Mouse (Mus musculus) CD8-positive naive resting alpha-beta T cell, adult 2 months (primary cell): Measurements from ENCODE around the gene Lypd4.
"Not testable (repeated sequence)": the region's sequence is repeated elsewhere in the genome, so short reads cannot be mapped to it uniquely, and the experiment has no call there.

Source experiments
- DNase-seq, 2 experiments: peaks; one replicate each; pipeline ENCODE4 v3.0.0; 2022; ENCODE audit warnings: low read depth in 2 of 2, low spot score in 2 of 2

Gene Lypd4

GRCm38 (mm10) chr7:24850899-24851303, 18.8 kb downstream of the Lypd4 start:
- DNase-seq = no peak

DNA sequence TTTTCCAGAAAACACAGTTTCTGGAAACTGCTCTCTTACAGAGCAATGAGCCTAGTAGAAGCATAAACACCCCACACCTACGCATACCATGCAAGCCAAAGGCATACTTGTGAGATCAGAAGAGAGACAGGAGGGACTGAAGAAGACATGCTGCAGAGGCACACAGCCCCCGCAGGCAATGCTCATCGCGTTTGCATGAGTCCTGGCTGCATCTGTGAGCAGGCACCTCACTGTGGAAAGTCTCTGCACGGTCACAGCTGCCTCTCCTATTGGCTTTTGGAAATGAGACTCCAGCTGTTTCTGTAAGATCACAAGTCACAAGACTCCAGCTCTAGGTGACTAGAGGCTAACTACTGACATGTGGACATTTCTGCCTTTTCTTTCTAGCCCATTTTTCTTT, 19.6 kb downstream of the Lypd4 start:
- no peak for DNase-seq

GRCm38 (mm10) chr7:24846576-24846975, 23.2 kb downstream of the Lypd4 start:
- DNase-seq = not testable (repeated sequence)

DNA sequence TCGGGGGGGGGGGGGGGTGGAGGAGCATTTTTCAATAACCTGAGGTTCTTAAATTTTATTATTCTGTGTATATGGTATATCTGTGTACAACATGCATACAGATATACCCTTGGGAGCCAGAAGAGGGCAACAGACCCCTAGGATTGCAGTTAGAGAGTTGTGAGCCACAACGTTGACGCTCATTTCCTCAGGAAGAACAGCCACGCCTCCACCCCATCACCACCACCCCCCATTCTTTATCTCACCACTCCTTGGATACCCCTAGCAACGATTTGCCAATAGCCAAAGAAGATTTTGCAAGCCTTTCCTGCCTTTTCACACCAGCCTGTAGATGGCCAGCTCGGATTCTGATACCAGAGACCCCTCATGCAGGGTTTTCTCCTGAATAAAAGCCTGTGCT, 24.0 kb downstream of the Lypd4 start:
- DNase-seq = no peak

DNA sequence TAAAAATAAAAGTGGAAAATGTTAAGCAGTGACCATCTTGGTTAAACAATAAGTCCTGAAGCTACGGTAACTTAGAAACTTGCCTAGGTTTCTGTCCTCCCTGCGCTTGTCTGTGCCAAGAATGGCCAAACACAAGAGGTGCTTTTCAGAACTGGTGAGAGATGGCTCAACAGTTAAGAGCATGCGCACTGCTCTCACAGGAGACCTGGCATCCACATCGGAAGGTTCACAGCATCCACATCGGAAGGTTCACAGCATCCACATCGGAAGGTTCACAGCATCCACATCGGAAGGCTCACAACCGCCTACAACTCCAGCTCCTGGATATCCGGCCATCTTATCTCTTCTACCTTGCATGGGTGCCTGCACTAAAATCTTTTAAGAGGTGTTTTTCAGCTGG, 24.6 kb downstream of the Lypd4 start:
- no peak for DNase-seq

DNA sequence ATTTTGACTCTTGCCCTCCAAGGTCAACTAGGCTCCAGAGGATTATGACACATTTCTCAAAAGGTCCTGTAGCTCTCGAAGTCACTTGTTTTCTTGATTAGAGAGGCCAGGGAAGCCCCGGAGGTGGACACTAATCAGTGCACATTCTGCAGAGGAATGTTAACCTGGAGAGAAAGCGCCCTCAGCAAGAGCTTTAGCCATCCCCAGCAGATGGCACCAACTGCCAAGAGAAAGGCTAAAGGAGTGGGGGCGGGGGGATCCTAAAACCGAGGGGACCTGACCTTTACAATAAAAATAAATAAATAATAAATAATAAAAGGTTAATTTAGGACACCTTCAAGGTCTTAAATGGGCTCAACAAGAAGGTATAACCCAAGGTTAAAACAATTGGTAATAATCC, 25.6 kb downstream of the Lypd4 start:
- no peak for DNase-seq

DNA sequence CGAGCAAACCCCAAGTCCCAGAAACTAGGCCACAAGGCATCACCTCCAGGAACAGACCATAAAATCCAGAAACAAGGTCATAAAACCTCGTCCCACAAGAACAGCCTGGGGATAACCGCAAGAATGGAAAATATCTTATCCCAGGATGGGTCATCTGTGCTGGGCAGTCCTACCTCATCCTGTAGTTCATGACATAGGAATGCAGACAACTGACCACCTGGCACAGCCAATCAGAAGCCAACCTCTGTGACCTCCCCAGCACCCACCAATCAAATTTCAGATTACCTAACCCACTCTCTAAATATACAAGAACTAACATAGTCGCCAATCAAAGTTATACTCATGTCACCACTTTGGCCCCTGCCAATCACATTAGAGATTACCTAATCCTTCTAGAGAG, 28.7 kb downstream of the Lypd4 start:
- no peak for DNase-seq

- DNase-seq = no peak
Measured at GRCm38 (mm10) chr7:24840331-24840730, 29.4 kb downstream of the Lypd4 start.

GRCm38 (mm10) chr7:24839410-24839808, 30.3 kb downstream of the Lypd4 start:
- peak in 1 of 2 experiments; percentile 5 for DNase-seq

- DNase-seq = peak in 1 of 2 experiments; percentile 13
Measured at GRCm38 (mm10) chr7:24838732-24839409, 30.9 kb downstream of the Lypd4 start.

DNA sequence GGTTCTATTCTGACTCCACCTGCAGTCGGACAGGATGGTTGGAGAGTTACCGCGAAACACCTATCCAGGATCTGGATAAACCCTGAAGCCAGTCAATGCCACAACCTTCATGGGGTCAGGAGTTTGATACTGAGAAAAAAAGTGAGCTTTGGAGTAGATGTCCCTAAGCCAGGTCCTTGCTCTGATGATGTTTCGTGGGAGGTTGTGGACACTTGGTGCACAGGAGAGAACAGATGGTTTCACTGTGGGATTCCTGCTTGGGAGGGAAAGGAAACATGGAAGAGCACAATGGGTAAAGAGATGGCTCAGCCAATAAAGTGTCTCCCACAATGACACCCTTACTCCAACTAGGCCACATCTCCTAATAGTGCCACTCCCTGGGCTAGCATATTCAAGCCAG, 42.6 kb downstream of the Lypd4 start:
- no peak for DNase-seq

DNA sequence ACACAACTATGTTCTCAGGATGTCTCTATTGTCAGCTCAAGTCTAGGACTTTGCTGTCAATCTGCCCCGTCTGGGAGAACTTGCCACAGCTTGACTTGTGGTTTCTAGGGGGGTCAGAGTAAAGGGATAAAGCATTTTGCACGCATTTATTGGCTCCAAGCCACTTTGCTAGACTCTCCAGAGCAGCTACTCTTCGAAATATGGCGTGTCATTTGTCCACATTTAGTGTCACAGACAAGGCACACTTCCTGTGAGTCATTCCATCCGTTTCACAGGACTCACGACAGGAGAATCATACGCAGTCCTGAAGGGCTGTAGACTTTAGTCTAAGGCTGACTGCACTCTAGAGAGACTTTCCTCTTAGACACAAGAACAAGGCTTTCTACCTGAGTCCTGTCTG, 45.3 kb downstream of the Lypd4 start:
- no peak for DNase-seq

- DNase-seq = peak; percentile 77 to 83
Measured at GRCm38 (mm10) chr7:24817502-24817901, 52.2 kb downstream of the Lypd4 start.
